Mouse (Mus musculus) hindbrain, embryonic 13.5 days (tissue): ENCODE results near the gene Akr1c12. TPM values are rescaled to one million over a fixed set of nuclear protein-coding genes. Genes with fewer than 3 reads are reported as not detected.
"Not testable (repeated sequence)": the region's sequence is repeated elsewhere in the genome, so short reads cannot be mapped to it uniquely, and the experiment has no call there.

ENCODE experiments used
- ATAC-seq: fragments of 200-750 bp; cut with Nextera tagmentation; 2 replicates; pipeline ENCODE4 v1.8.0; 2017; ENCODE audit warnings: moderate TSS enrichment; ENCODE audit not compliant: low FRiP score
- H3K27ac ChIP-seq: fragments of 300-500 bp; sonication (generic); 2 replicates; pipeline ENCODE4 v1.5.1; 2015; ENCODE audit warnings: inconsistent platforms, mild to moderate bottlenecking, moderate library complexity
- H3K27me3 ChIP-seq: fragments of 300-500 bp; sonication (generic); 2 replicates; pipeline ENCODE4 v1.6.1; 2015; ENCODE audit warnings: mild to moderate bottlenecking, inconsistent platforms
- H3K36me3 ChIP-seq: fragments of 300-500 bp; sonication (generic); 2 replicates; pipeline ENCODE4 v1.6.1; 2015; ENCODE audit warnings: mild to moderate bottlenecking, inconsistent platforms
- H3K4me1 ChIP-seq: fragments of 300-500 bp; sonication (generic); replicated peaks from 2 replicates; pipeline ENCODE4 v1.6.1; 2015; ENCODE audit warnings: inconsistent platforms
- H3K4me2 ChIP-seq: fragments of 300-500 bp; sonication (generic); 2 replicates; pipeline ENCODE4 v1.6.1; 2015; ENCODE audit warnings: inconsistent platforms, mild to moderate bottlenecking, moderate library complexity
- H3K4me3 ChIP-seq: fragments of 300-500 bp; sonication (generic); 2 replicates; pipeline ENCODE4 v1.5.1; 2015; ENCODE audit warnings: mild to moderate bottlenecking, inconsistent platforms
- H3K9ac ChIP-seq: fragments of 300-500 bp; sonication (generic); 2 replicates; pipeline ENCODE4 v1.6.1; 2015; ENCODE audit warnings: mild to moderate bottlenecking, inconsistent platforms
- H3K9me3 ChIP-seq: fragments of 300-500 bp; sonication (generic); 2 replicates; pipeline ENCODE4 v1.6.1; 2016; ENCODE audit warnings: inconsistent platforms
- WGBS: fragments of 180-500 bp; shearing (Covaris S2); methylation state at CpG from one replicate; pipeline ENCODE4 v1.1.7; 2015; 5-methylcytosine and 5-hydroxymethylcytosine counted together
- polyA plus RNA-seq: library from polyadenylated mRNA; unstranded; fragments of >200 nt; fragmentation: Nextera tagmentation; extraction: Ambion mirVana; gene quantifications from 2 replicates; pipeline ENCODE4 v1.2.1, GENCODE M21; 2015

The Akr1c12 gene
- polyA plus RNA-seq: 0.25 and 0.28 TPM in 2 replicates

GRCm38 (mm10) chr13:4279284-4279683 is at the start of gene Akr1c12:
TSS of gene Akr1c12 (minus strand) at chr13:4279433.
- 66% methylated on average over 4 of the region's 4 CpGs for WGBS
- no peak for ATAC-seq

GRCm38 (mm10) chr13:4318773-4319172 is 39.5 kb upstream of the Akr1c12 start:
- Histone ChIP-seq H3K4me2 (no peak overlapping the region), H3K27me3 (no peaks in the 10 kb centered on the region), H3K4me3 (no peak overlapping the region), H3K36me3 (no peaks in the 10 kb centered on the region), H3K27ac (no peak overlapping the region), H3K9me3 (no peaks in the 10 kb centered on the region), H3K4me1 (no peaks in the 10 kb centered on the region), H3K9ac (no peak overlapping the region)
- no peak for ATAC-seq
- 79% methylated on average over 2 of the region's 2 CpGs for WGBS

More at GRCm38 (mm10) chr13:4279284-4279683, at the start of gene Akr1c12:
- Histone ChIP-seq H3K27ac (no peak within 1 kb of the TSS), H3K4me1 (no peaks in the 10 kb centered on the region), H3K4me2 (no peak within 1 kb of the TSS), H3K9ac (no peak within 1 kb of the TSS), H3K27me3 (no peaks in the 10 kb centered on the region), H3K9me3 (no peaks in the 10 kb centered on the region), H3K36me3 (no peaks in the 10 kb centered on the region), H3K4me3 (no peak within 1 kb of the TSS)

GRCm38 (mm10) chr13:4313907-4314306 is 34.7 kb upstream of the Akr1c12 start:
- Histone ChIP-seq H3K9me3 (no peaks in the 10 kb centered on the region), H3K27me3 (no peaks in the 10 kb centered on the region), H3K27ac (no peak overlapping the region), H3K4me3 (no peak overlapping the region), H3K4me1 (no peaks in the 10 kb centered on the region), H3K4me2 (no peak overlapping the region), H3K9ac (no peak overlapping the region), H3K36me3 (no peaks in the 10 kb centered on the region)
- no peak for ATAC-seq
- 93% methylated on average over 2 of the region's 2 CpGs for WGBS

DNA sequence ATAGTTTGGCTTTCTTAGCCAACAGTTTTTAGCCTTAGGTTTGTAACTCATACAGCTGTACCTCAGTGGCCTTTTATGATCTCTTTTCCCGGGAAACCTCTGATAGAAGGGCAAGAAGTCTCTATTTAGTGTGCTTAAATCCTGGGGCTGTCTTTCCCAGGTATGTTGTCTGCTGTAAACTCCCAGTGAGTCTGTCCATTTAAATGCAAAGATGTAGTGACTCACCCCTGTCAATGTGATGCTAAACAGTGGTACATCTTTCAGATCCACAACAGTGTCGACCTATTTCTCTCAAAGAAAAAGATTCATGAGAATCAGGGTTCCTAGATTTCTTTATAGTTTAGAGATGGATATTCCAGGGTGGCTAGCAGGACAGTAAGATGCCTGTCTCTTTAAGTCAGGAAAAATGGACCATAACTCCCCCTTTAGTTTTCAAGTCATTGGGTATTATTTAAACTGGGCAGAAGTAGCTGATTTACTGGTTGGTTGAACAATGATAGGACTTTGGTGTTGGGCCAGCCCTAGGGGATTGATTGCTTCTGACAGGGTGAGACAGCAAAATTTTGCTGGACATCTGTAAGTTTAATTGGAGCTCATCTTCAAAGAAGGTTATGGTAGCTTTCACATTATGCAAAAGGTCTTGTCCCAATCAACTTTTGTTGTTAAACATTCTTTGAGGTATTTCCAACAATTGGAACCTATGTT is 25.8 kb upstream of the Akr1c12 start:
- ATAC-seq: no peak

DNA sequence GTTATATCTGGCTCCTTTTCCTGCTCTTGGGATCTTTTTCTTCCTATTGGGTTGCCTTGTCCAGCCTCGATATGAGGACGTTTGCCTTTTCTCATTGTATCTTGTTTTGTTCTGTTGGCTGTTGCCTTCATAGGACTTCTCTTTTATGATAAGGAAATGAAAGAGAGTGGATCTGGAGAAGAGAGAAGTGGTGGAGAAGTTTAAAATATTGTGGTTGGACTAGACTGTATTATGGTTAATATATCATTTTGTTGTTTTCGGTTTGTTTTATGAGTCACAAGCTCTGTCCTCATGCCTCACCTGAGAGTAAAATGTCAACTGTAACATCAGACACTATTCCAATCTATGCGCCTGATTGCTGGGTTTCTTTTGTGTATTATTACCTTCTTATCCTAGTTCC is 17.8 kb upstream of the Akr1c12 start:
- H3K4me3 ChIP-seq: no peak overlapping the region
- no peaks in the 10 kb centered on the region for H3K27me3 ChIP-seq
- 87% methylated on average over 4 of the region's 4 CpGs for WGBS
- no peak overlapping the region for H3K9ac ChIP-seq
- H3K27ac ChIP-seq: no peak overlapping the region
- no peaks in the 10 kb centered on the region for H3K4me1 ChIP-seq
- no peak for ATAC-seq
- H3K9me3 ChIP-seq: no peaks in the 10 kb centered on the region
- no peaks in the 10 kb centered on the region for H3K36me3 ChIP-seq
- H3K4me2 ChIP-seq: no peak overlapping the region

More for the DNA sequence above, 25.8 kb upstream of the Akr1c12 start:
- no peak overlapping the region for H3K4me2 ChIP-seq
- H3K4me3 ChIP-seq: no peak overlapping the region
- H3K27ac ChIP-seq: no peak overlapping the region
- no peaks in the 10 kb centered on the region for H3K9me3 ChIP-seq
- no peaks in the 10 kb centered on the region for H3K27me3 ChIP-seq
- H3K36me3 ChIP-seq: no peaks in the 10 kb centered on the region
- WGBS: 44% methylated on average over 2 of the region's 2 CpGs
- no peaks in the 10 kb centered on the region for H3K4me1 ChIP-seq
- no peak overlapping the region for H3K9ac ChIP-seq

- WGBS: 42% methylated on average over 7 of the region's 7 CpGs
- no peaks in the 10 kb centered on the region for H3K27me3 ChIP-seq
- no peaks in the 10 kb centered on the region for H3K36me3 ChIP-seq
- no peak overlapping the region for H3K27ac ChIP-seq
- peak; percentile 61; the same call in 1 of the 2 replicates for ATAC-seq
- H3K4me3 ChIP-seq: no peak overlapping the region
- H3K4me2 ChIP-seq: no peak overlapping the region
- no peaks in the 10 kb centered on the region for H3K9me3 ChIP-seq
- no peaks in the 10 kb centered on the region for H3K4me1 ChIP-seq
- H3K9ac ChIP-seq: no peak overlapping the region
Observed at GRCm38 (mm10) chr13:4281471-4282412, 2.5 kb upstream of the Akr1c12 start.

GRCm38 (mm10) chr13:4277526-4277925 is 1.7 kb downstream of the Akr1c12 start:
- WGBS: 87% methylated on average over 2 of the region's 2 CpGs
- Histone ChIP-seq H3K9ac (no peak overlapping the region), H3K27me3 (no peaks in the 10 kb centered on the region), H3K4me1 (no peaks in the 10 kb centered on the region), H3K9me3 (no peaks in the 10 kb centered on the region), H3K4me3 (no peak overlapping the region), H3K4me2 (no peak overlapping the region), H3K27ac (no peak overlapping the region), H3K36me3 (no peaks in the 10 kb centered on the region)
- no peak for ATAC-seq

DNA sequence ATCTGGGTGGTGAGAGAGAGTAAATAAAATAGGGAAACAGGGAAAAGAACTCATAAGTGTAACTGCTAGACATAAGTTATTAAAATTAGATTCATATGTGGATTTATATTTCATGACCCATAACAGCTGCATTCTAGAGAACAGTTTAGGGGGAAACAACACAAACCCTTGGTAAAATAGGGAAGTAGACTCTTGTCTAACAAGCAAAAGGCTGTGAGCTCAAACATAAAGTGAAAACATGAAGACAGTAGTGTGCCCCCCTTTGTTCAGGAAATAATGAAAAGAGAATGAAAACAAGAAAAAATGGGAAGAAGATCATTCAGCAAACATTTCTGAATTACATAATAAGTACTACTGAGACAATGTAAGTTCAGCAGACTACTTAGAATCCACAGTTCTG is 8.4 kb downstream of the Akr1c12 start:
- H3K4me3 ChIP-seq: no peak overlapping the region
- no peak overlapping the region for H3K27ac ChIP-seq
- H3K4me1 ChIP-seq: no peaks in the 10 kb centered on the region
- ATAC-seq: no peak
- H3K36me3 ChIP-seq: no peaks in the 10 kb centered on the region
- H3K4me2 ChIP-seq: no peak overlapping the region
- H3K27me3 ChIP-seq: no peaks in the 10 kb centered on the region
- no peaks in the 10 kb centered on the region for H3K9me3 ChIP-seq
- H3K9ac ChIP-seq: no peak overlapping the region

DNA sequence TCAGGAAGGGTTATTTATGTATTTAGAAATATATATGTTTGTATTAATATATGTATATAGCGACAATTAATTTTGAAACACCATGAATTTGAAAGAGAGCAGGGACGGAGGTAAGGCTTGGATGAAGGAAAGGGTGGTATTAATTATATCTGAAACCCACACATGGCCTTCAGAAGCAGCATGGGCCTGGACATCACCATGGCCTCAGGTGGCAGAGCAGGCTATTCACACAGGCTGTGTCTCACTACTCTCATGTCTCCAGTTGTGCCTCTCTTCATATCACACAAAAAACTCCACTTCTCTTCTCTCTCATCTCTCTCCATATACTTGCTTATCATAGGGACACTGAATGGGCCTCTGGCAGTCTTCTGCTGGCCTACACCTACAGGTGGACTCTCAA is 13.8 kb downstream of the Akr1c12 start:
- 99% methylated on average over 2 of the region's 2 CpGs for WGBS
- not testable (repeated sequence) for H3K4me2 ChIP-seq, H3K9me3 ChIP-seq, ATAC-seq, H3K9ac ChIP-seq, H3K36me3 ChIP-seq, H3K27ac ChIP-seq, H3K4me3 ChIP-seq, H3K4me1 ChIP-seq, H3K27me3 ChIP-seq

DNA sequence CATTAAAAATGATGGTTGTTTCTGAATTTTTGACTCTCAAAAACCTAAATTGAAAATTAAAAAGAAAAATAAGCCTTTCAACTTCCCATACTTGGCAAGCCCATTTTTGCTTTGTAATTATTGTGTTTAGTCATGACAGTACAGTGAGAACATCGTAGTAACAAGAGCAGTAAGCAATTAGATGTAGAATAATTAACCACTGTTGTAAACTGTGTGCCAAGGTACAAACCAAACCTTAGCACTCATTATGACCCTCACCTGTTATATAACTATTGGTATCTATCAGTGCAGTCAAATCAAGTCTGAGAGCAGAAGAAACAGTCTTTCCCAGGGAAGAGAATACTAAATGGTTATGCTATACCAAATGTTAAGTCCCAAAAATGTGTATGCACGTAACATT is 14.2 kb downstream of the Akr1c12 start:
- Histone ChIP-seq H3K4me2 (no peak overlapping the region), H3K4me1 (no peaks in the 10 kb centered on the region), H3K36me3 (no peaks in the 10 kb centered on the region), H3K9me3 (no peaks in the 10 kb centered on the region), H3K4me3 (no peak overlapping the region), H3K27me3 (no peaks in the 10 kb centered on the region), H3K9ac (no peak overlapping the region), H3K27ac (no peak overlapping the region)
- no peak for ATAC-seq
- WGBS: 89% methylated on average over 2 of the region's 2 CpGs

- H3K27ac ChIP-seq: no peak overlapping the region
- no peaks in the 10 kb centered on the region for H3K4me1 ChIP-seq
- H3K36me3 ChIP-seq: no peaks in the 10 kb centered on the region
- 94% methylated on average over 3 of the region's 3 CpGs for WGBS
- no peak overlapping the region for H3K9ac ChIP-seq
- no peak overlapping the region for H3K4me3 ChIP-seq
- no peaks in the 10 kb centered on the region for H3K9me3 ChIP-seq
- no peak for ATAC-seq
- no peak overlapping the region for H3K4me2 ChIP-seq
- no peaks in the 10 kb centered on the region for H3K27me3 ChIP-seq
Observed at GRCm38 (mm10) chr13:4264612-4265011, 14.6 kb downstream of the Akr1c12 start.

DNA sequence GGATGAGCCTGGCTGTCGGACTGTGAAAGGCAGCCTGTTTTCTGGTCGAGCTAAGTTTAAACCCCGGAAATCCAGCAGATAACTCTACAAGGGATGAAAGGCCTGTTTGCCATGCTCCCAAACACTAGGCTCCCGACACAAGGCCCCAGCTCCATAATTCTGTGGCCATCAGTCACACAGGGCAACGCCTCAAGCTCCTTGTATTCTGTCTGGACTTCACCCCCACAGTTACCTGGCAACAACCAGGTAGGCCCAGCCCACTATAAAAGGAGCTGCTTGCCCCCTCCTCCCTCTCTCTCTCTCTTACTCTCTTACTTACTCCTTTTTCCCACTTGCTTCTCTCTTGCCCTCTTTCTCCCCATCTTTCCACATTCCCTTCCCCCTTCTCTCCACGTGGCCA is 21.9 kb downstream of the Akr1c12 start:
- ATAC-seq: no peak
- no peak overlapping the region for H3K4me2 ChIP-seq

More for the DNA sequence above, 21.9 kb downstream of the Akr1c12 start:
- H3K4me1 ChIP-seq: no peaks in the 10 kb centered on the region
- no peaks in the 10 kb centered on the region for H3K27me3 ChIP-seq
- H3K36me3 ChIP-seq: no peaks in the 10 kb centered on the region
- no peak overlapping the region for H3K4me3 ChIP-seq
- H3K9me3 ChIP-seq: no peaks in the 10 kb centered on the region
- H3K9ac ChIP-seq: no peak overlapping the region
- 88% methylated on average over 6 of the region's 6 CpGs for WGBS
- no peak overlapping the region for H3K27ac ChIP-seq
